Mouse (Mus musculus): ENCODE data around the gene Olfr346. TPM values are rescaled to one million over a fixed set of nuclear protein-coding genes. Genes with fewer than 3 reads are reported as not detected.

The Olfr346 gene
- total RNA-seq (2021): not detected
- long read RNA-seq, experiment 1: 0 reads
- long read RNA-seq, experiment 2: 0 reads

DNA sequence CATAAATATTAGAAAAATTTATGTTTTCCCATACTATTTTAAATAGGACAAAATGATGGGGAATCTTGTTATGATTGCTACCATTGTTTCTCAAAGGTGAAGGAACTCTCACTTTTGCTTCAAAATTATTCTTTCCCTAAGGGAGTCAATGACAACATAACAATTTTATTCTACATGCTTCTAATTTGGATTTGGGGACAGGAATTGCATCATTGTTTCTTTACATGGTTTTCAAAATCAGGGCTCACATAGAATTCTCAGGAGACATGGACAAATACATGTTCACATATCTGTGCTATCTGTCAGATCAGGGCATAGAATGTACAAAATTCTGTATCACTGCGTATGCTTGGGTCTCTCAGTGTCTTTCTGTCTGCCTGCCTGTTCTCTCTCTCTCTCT, at the start of gene Olfr346:
Olfr346 (plus strand) TSS at position 301 of the 400 bp plus-strand sequence.
- DNase-seq (ENCODE audit: low spot score in 2 of 2): no peak
- intact Hi-C loops (cut with DNase I): no loop called here

DNA sequence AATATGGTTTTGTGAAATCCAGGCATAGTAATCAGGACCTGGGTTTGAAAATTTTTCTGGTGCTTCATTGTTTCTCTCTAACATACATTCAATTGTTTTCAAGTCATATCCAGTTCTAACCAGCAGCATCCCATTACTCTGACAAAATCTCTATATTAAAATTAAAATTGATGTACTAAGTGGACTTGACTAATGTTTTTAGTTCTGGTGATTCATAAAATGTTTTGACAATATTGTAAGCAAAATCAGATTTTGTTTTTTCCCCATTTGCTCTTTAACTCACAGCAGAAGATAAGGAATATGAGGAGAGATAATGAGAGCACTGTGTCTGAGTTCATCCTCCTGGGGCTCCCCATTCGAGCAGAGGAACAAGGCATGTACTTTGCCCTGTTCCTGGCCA, 45.8 kb upstream of the Olfr346 start, which contains the start of gene Olfr345:
Olfr345 (plus strand) TSS at position 301 of the 400 bp plus-strand sequence.
- intact Hi-C loops (cut with DNase I): no loop called here
- DNase-seq (ENCODE audit: low spot score in 2 of 2): no peak

- no peak for DNase-seq (ENCODE audit: low spot score in 2 of 2)
- intact Hi-C loops (cut with DNase I): no loop called here
Observed at GRCm38 (mm10) chr2:36731602-36732001, 46.0 kb downstream of the Olfr346 start, which contains the start of gene Olfr347. Gene Olfr347, plus strand, starts transcription at chr2:36731902.

DNA sequence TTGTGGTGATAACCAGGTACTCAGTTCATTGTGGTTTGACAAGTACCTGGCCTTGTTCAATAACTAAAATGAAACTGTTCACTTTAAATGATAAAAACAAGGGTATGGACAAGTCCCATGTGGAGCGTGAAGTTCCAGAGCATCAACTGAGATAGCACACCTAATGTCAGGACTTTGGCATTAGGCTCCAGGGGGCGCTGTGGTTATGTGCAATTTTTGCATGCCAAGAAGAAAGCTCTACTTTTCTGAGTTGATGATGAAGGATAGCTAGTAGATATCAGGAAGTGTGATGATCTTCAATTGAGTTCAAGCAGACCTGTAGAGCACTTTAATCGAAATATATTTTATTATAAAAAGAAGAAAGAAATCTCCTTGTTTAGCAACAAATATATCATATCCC, 50.6 kb downstream of the Olfr346 start:
- intact Hi-C loops (cut with DNase I): no loop called here
- DNase-seq (ENCODE audit: low spot score in 2 of 2): no peak

Other genes with a start within 250 kb of the Olfr346 start
- gene Olfr340, start 233.2 kb upstream of the Olfr346 start, total RNA-seq (2021): not detected
- gene Olfr341, start 203.3 kb upstream of the Olfr346 start, total RNA-seq (2021): not detected
- not detected for gene Olfr342, start 160.8 kb upstream of the Olfr346 start, total RNA-seq (2021)
- gene Olfr344, start 119.1 kb upstream of the Olfr346 start, total RNA-seq (2021): under 1 TPM in 1 of 2 experiments, not detected in 1; 0.04 TPM
- gene Olfr345, start 45.7 kb upstream of the Olfr346 start, total RNA-seq (2021): not detected
- gene Olfr347, start 46.1 kb downstream of the Olfr346 start, total RNA-seq (2021): not detected
- not detected for gene Olfr348, start 98.5 kb downstream of the Olfr346 start, total RNA-seq (2021)
- not detected for gene Olfr50, start 104.8 kb downstream of the Olfr346 start, total RNA-seq (2021)
- gene Olfr3, start 131.2 kb downstream of the Olfr346 start, total RNA-seq (2021): not detected
- gene Olfr350, start 160.5 kb downstream of the Olfr346 start, total RNA-seq (2021): not detected
- not detected for gene Olfr351, start 176.9 kb downstream of the Olfr346 start, total RNA-seq (2021)
- not detected for gene Olfr352, start 182.7 kb downstream of the Olfr346 start, total RNA-seq (2021)
- not detected for gene Olfr353, start 207.1 kb downstream of the Olfr346 start, total RNA-seq (2021)
- gene Olfr354, start 219.9 kb downstream of the Olfr346 start, total RNA-seq (2021): under 1 TPM in 1 of 2 experiments, not detected in 1; 0.04 TPM
- not detected for gene Olfr355, start 243.1 kb downstream of the Olfr346 start, total RNA-seq (2021)

All from left cerebral cortex, postnatal 14 days (tissue).